Mouse (Mus musculus): ENCODE results near the gene Swi5. TPM values are rescaled to one million over a fixed set of nuclear protein-coding genes. Genes with fewer than 3 reads are reported as not detected.

The Swi5 gene
- polyA plus RNA-seq (2015; fragmentation: Nextera tagmentation; extraction: Ambion mirVana) = 342 and 377 TPM in 2 replicates

GRCm38 (mm10) chr2:32287923-32288367 lies at the start of gene Swi5:
Gene Swi5 (minus strand): TSS chr2:32288075.
- no peaks in the 10 kb centered on the region for H3K27me3 ChIP-seq (replicated peaks; ENCODE audit: control insufficient read depth, insufficient read depth, low read length)
- peak within 1 kb of the TSS; percentile 69 for H3K27ac ChIP-seq (ENCODE audit: low read length)
- H3K9me3 ChIP-seq (ENCODE audit: control insufficient read depth, low read length) = no peaks in the 10 kb centered on the region
- peak; percentile 100 for ATAC-seq
- peaks cover 18% of the 10 kb centered on the region for H3K4me1 ChIP-seq (ENCODE audit: control insufficient read depth, insufficient read depth, low read length)
- H3K4me3 ChIP-seq (ENCODE audit: low read length) = peak within 1 kb of the TSS; percentile 85
- H3K4me2 ChIP-seq (ENCODE audit: low read depth, low read length) = peak within 1 kb of the TSS; percentile 90
- H3K9ac ChIP-seq (ENCODE audit: low read depth, low read length) = peak within 1 kb of the TSS; percentile 94
- peaks cover 3% of the 10 kb centered on the region for H3K36me3 ChIP-seq (ENCODE audit: control insufficient read depth, insufficient read depth, low read length)
- WGBS = under 1% methylated on average over 41 of the region's 41 CpGs

DNA sequence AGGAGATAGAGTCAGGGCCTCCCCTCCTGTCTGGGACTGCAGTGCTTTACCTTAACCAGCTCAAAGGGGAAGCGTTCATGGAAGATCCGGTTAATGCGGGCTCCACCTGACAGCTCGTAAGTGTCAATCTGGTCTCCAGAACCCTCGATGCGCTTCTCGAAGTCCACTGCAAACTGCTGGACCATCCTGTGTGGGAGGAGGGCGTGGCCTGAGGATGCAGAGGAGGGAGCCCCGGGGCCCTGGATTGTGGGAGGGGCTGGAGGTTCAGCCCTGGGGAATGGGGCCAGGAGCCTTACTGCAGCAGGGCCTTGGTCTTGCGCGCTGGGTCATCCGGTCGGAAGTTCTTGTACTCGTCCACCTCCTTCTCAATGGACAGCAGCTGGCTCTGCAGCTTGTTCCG lies 48.0 kb upstream of the Swi5 start:
- H3K9me3 ChIP-seq (ENCODE audit: control insufficient read depth, low read length) = no peaks in the 10 kb centered on the region
- H3K27me3 ChIP-seq (replicated peaks; ENCODE audit: control insufficient read depth, insufficient read depth, low read length) = no peaks in the 10 kb centered on the region
- no peak overlapping the region for H3K4me2 ChIP-seq (ENCODE audit: low read depth, low read length)
- H3K4me3 ChIP-seq (ENCODE audit: low read length) = no peak overlapping the region
- H3K9ac ChIP-seq (ENCODE audit: low read depth, low read length) = no peak overlapping the region
- no peaks in the 10 kb centered on the region for H3K4me1 ChIP-seq (ENCODE audit: control insufficient read depth, insufficient read depth, low read length)
- WGBS = 55% methylated on average over 15 of the region's 15 CpGs
- no peak for ATAC-seq
- H3K36me3 ChIP-seq (ENCODE audit: control insufficient read depth, insufficient read depth, low read length) = 0 out of 2 replicates have a peak, but pooled peaks cover 3% of the 10 kb centered on the region
- H3K27ac ChIP-seq (ENCODE audit: low read length) = no peak overlapping the region

DNA sequence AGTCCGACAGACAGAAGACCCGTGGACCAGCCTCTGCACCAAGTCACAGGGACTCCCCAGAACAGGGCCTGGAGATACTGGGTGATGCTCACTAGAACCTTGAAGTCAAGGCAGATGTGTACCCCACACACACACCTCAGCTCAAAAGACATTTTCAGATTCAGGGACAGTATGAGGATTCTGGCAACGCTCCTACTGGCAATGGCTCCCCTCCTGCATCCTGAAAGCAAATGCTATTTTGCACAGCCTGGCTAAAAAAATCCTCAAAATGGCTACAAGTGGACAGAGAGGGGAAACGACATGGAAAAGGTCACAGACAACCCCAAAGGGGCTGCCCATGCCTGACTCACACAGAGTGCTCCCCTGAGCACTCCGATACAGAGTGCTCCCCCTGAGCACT lies 44.3 kb upstream of the Swi5 start:
- H3K36me3 ChIP-seq (ENCODE audit: control insufficient read depth, insufficient read depth, low read length) = 0 out of 2 replicates have a peak, but pooled peaks cover 3% of the 10 kb centered on the region
- WGBS = 89% methylated on average over 5 of the region's 5 CpGs
- no peak for ATAC-seq

DNA sequence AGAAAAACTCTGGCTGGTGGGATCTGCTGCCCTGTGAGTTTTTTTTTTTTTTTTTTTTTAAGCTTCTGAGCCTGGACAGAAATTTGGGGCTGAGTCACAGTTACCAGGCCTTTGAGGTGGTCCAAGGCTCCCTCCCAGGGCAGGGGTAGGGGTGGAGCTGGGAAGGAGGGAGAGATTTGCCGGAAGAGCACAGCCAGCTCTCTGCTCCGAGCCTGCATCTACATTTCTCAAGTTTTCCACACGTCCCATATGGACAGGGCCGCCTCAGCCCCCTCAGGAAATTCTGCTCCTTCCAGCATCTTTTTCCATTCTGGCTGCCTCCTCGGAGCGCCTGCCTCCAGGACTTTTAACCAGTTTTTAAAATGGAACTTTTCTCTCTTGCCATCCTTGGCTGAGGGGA lies 41.7 kb upstream of the Swi5 start:
- Histone ChIP-seq H3K4me3 (ENCODE audit: low read length) (no peak overlapping the region), H3K9ac (ENCODE audit: low read depth, low read length) (peak overlapping the region; percentile 0; the same call in 1 of the 2 replicates), H3K9me3 (ENCODE audit: control insufficient read depth, low read length) (no peaks in the 10 kb centered on the region), H3K27ac (ENCODE audit: low read length) (no peak overlapping the region), H3K27me3 (replicated peaks; ENCODE audit: control insufficient read depth, insufficient read depth, low read length) (no peaks in the 10 kb centered on the region), H3K4me1 (ENCODE audit: control insufficient read depth, insufficient read depth, low read length) (peaks cover 8% of the 10 kb centered on the region; the same call in 1 of the 2 replicates), H3K36me3 (ENCODE audit: control insufficient read depth, insufficient read depth, low read length) (0 out of 2 replicates have a peak, but pooled peaks cover 3% of the 10 kb centered on the region), H3K4me2 (ENCODE audit: low read depth, low read length) (no peak overlapping the region)
- WGBS = 50% methylated on average over 6 of the region's 6 CpGs
- ATAC-seq = 0 out of 2 replicates have a peak, but pooled peaks have one; percentile 29

More for the DNA sequence above, 44.3 kb upstream of the Swi5 start:
- no peaks in the 10 kb centered on the region for H3K9me3 ChIP-seq (ENCODE audit: control insufficient read depth, low read length)
- no peak overlapping the region for H3K4me2 ChIP-seq (ENCODE audit: low read depth, low read length)
- H3K9ac ChIP-seq (ENCODE audit: low read depth, low read length) = no peak overlapping the region
- H3K4me3 ChIP-seq (ENCODE audit: low read length) = no peak overlapping the region
- H3K27ac ChIP-seq (ENCODE audit: low read length) = no peak overlapping the region
- H3K27me3 ChIP-seq (replicated peaks; ENCODE audit: control insufficient read depth, insufficient read depth, low read length) = no peaks in the 10 kb centered on the region
- H3K4me1 ChIP-seq (ENCODE audit: control insufficient read depth, insufficient read depth, low read length) = 0 out of 2 replicates have a peak, but pooled peaks cover 4% of the 10 kb centered on the region

GRCm38 (mm10) chr2:32328911-32329460 lies 41.1 kb upstream of the Swi5 start:
- no peak overlapping the region for H3K27ac ChIP-seq (ENCODE audit: low read length)
- no peak overlapping the region for H3K4me3 ChIP-seq (ENCODE audit: low read length)
- H3K9me3 ChIP-seq (ENCODE audit: control insufficient read depth, low read length) = no peaks in the 10 kb centered on the region
- H3K4me1 ChIP-seq (ENCODE audit: control insufficient read depth, insufficient read depth, low read length) = peaks cover 8% of the 10 kb centered on the region; the same call in 1 of the 2 replicates
- WGBS = 29% methylated on average over 13 of the region's 13 CpGs
- H3K36me3 ChIP-seq (ENCODE audit: control insufficient read depth, insufficient read depth, low read length) = 0 out of 2 replicates have a peak, but pooled peaks cover 2% of the 10 kb centered on the region
- H3K4me2 ChIP-seq (ENCODE audit: low read depth, low read length) = no peak overlapping the region
- no peaks in the 10 kb centered on the region for H3K27me3 ChIP-seq (replicated peaks; ENCODE audit: control insufficient read depth, insufficient read depth, low read length)
- peak overlapping the region; percentile 0; the same call in 1 of the 2 replicates for H3K9ac ChIP-seq (ENCODE audit: low read depth, low read length)
- ATAC-seq = no peak

DNA sequence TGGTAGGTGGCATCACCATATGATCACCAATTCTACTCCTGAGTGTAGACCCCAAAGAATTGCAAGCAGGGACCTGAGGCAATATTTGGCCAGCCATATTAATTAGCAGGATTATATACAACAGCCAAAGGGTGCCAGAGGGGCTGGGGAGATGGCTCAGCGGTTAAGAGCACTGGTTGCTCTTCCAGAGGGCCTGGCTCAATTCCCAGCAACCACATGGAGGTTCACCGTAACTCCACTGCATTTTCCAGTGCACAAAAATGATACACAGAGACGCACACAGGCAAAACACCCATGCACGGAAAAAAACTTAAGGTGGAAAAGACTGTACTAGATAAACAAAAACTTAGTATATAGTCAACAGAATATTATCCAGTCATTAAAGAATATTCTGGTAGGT lies 39.3 kb upstream of the Swi5 start:
- no peak for ATAC-seq
- 62% methylated on average over 4 of the region's 4 CpGs for WGBS
- Histone ChIP-seq H3K9ac (ENCODE audit: low read depth, low read length) (no peak overlapping the region), H3K9me3 (ENCODE audit: control insufficient read depth, low read length) (no peaks in the 10 kb centered on the region), H3K36me3 (ENCODE audit: control insufficient read depth, insufficient read depth, low read length) (peaks cover 2% of the 10 kb centered on the region; the same call in 1 of the 2 replicates), H3K27me3 (replicated peaks; ENCODE audit: control insufficient read depth, insufficient read depth, low read length) (no peaks in the 10 kb centered on the region), H3K4me3 (ENCODE audit: low read length) (no peak overlapping the region), H3K4me2 (ENCODE audit: low read depth, low read length) (no peak overlapping the region), H3K4me1 (ENCODE audit: control insufficient read depth, insufficient read depth, low read length) (peaks cover 9% of the 10 kb centered on the region; the same call in 1 of the 2 replicates), H3K27ac (ENCODE audit: low read length) (no peak overlapping the region)

DNA sequence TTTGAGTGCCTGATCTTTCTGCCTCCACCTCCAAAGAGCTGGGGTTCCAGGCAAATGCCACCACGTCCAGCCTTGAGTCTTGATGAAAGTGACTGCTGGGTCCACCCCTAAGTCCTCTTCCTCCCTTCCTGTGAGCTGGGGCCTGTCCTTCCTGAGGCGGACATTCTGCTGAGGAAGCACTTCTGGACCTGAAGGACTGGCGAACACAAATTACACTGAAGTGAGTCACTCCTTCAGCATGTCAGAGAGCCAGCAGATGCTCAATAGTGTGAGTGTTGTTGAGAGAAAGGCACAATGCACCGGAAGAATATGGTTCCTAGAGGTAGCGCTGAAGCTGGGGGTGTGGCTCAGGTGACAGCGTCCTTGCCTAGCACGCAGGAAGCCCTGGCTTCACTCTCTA lies 37.5 kb upstream of the Swi5 start:
- ATAC-seq = no peak
- Histone ChIP-seq H3K27ac (ENCODE audit: low read length) (peak overlapping the region; percentile 18; the same call in 1 of the 2 replicates), H3K4me2 (ENCODE audit: low read depth, low read length) (no peak overlapping the region)

DNA sequence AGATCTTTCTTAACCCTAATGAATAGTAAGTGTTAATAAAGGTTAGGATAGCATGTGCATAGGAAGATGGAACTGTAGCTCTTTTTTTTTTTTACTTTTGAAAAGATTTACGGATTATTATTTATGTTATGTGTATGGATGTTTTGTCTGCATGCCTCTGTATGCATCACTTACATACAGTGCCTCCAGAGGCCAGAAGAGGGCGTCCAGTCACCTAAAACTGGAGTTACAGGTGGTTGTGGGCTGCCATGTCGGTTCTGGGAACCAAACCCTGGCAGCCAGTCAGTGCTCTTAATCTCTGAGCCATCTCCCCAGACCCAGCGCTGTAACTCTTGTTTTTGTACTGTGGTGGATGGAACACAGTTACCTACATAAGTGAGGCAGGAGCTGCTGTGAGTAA lies 36.4 kb upstream of the Swi5 start:
- Histone ChIP-seq H3K4me2 (ENCODE audit: low read depth, low read length) (no peak overlapping the region), H3K9me3 (ENCODE audit: control insufficient read depth, low read length) (no peaks in the 10 kb centered on the region), H3K36me3 (ENCODE audit: control insufficient read depth, insufficient read depth, low read length) (peaks cover 2% of the 10 kb centered on the region; the same call in 1 of the 2 replicates), H3K27me3 (replicated peaks; ENCODE audit: control insufficient read depth, insufficient read depth, low read length) (no peaks in the 10 kb centered on the region), H3K4me3 (ENCODE audit: low read length) (no peak overlapping the region), H3K27ac (ENCODE audit: low read length) (no peak overlapping the region), H3K9ac (ENCODE audit: low read depth, low read length) (no peak overlapping the region), H3K4me1 (ENCODE audit: control insufficient read depth, insufficient read depth, low read length) (peaks cover 17% of the 10 kb centered on the region; the same call in 1 of the 2 replicates)
- WGBS = 58% methylated on average over 4 of the region's 4 CpGs
- ATAC-seq = no peak

More for the DNA sequence above, 37.5 kb upstream of the Swi5 start:
- Histone ChIP-seq H3K4me1 (ENCODE audit: control insufficient read depth, insufficient read depth, low read length) (peaks cover 11% of the 10 kb centered on the region; the same call in 1 of the 2 replicates), H3K27me3 (replicated peaks; ENCODE audit: control insufficient read depth, insufficient read depth, low read length) (no peaks in the 10 kb centered on the region), H3K9me3 (ENCODE audit: control insufficient read depth, low read length) (no peaks in the 10 kb centered on the region), H3K4me3 (ENCODE audit: low read length) (no peak overlapping the region), H3K36me3 (ENCODE audit: control insufficient read depth, insufficient read depth, low read length) (peaks cover 2% of the 10 kb centered on the region; the same call in 1 of the 2 replicates), H3K9ac (ENCODE audit: low read depth, low read length) (no peak overlapping the region)
- WGBS = 48% methylated on average over 7 of the region's 7 CpGs

GRCm38 (mm10) chr2:32322754-32323741 lies 35.2 kb upstream of the Swi5 start:
- Histone ChIP-seq H3K4me1 (ENCODE audit: control insufficient read depth, insufficient read depth, low read length) (peaks cover 18% of the 10 kb centered on the region; the same call in 1 of the 2 replicates), H3K4me3 (ENCODE audit: low read length) (no peak overlapping the region), H3K4me2 (ENCODE audit: low read depth, low read length) (no peak overlapping the region), H3K27me3 (replicated peaks; ENCODE audit: control insufficient read depth, insufficient read depth, low read length) (no peaks in the 10 kb centered on the region), H3K9me3 (ENCODE audit: control insufficient read depth, low read length) (no peaks in the 10 kb centered on the region), H3K9ac (ENCODE audit: low read depth, low read length) (no peak overlapping the region; the same call in 1 of the 2 replicates), H3K36me3 (ENCODE audit: control insufficient read depth, insufficient read depth, low read length) (peaks cover 2% of the 10 kb centered on the region; the same call in 1 of the 2 replicates), H3K27ac (ENCODE audit: low read length) (no peak overlapping the region)
- no peak for ATAC-seq
- 73% methylated on average over 7 of the region's 7 CpGs for WGBS

Measured in intestine, embryonic 16.5 days (tissue).